ENCODE assay signal across 11 mouse cellular contexts in the genomic region with DNA sequence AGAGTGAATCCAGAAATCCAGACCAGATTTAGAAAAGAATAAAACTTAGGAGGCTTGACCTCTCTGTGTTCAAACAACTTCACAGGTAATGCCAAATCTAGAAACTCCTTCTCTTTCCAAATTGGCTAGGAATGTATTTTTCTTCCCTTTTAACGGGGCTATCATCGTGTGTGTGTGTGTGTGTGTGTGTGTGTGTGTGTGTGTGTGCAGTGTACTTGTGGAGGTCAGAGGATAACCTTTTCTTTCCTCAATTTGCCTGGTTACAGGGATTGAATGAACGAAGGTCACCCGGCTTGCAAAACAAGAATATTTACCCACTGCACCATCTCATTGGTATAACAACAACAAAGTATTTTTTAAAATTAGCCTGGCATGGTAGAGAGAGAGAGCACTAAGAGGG. TPM values are rescaled to one million over a fixed set of nuclear protein-coding genes. Genes with fewer than 3 reads are reported as not detected.
DNase-seq lines count a peak whose midpoint lies in the region; ATAC-seq lines count a peak whose summit lies in the region.
"Had no signal": no experiment of that assay in that cellular context is flagged by ENCODE, and none has a peak within 500 bp of the region (broad histone marks: within the 10 kb centered on the region; RNA-seq: fewer than 3 reads in every experiment).

No protein-coding gene starts in this region.

- no peak for DNase-seq in heart, adult 8-10 months (ENCODE audit: low spot score)
- DNase-seq in lung, postnatal 25 days (ENCODE audit: low spot score): no peak
- no peak for DNase-seq in right cerebral cortex, postnatal 10 days (ENCODE audit: low spot score in 2 of 2)
- no peak for DNase-seq in thymus, postnatal 36 days
- DNase-seq: adrenal gland, adult 2 months; kidney, postnatal 25 days; thymus, postnatal 4 days had no signal

- WGBS in heart, embryonic 14.5 days: 63% methylated on average over 4 of the region's 4 CpGs
- 59% methylated on average over 4 of the region's 4 CpGs for WGBS in lung, embryonic 15.5 days
- 87% methylated on average over 4 of the region's 4 CpGs for WGBS in intestine, embryonic 15.5 days
- WGBS in stomach, embryonic 14.5 days: 75% methylated on average over 4 of the region's 4 CpGs

- no peaks in the 10 kb centered on the region for H3K36me3 ChIP-seq in heart, embryonic 14.5 days (ENCODE audit: control insufficient read depth, insufficient read depth, low read length)
- no peaks in the 10 kb centered on the region for H3K36me3 ChIP-seq in lung, embryonic 15.5 days
- H3K36me3 ChIP-seq in intestine, embryonic 15.5 days: no peaks in the 10 kb centered on the region
- no peaks in the 10 kb centered on the region for H3K36me3 ChIP-seq in stomach, embryonic 14.5 days (ENCODE audit: control insufficient read depth, insufficient read depth, low read length)

- no peak for ATAC-seq in heart, embryonic 14.5 days (ENCODE audit: insufficient number of reproducible peaks, insufficient read depth, low FRiP score, low read depth)
- no peak for ATAC-seq in lung, embryonic 15.5 days (ENCODE audit: borderline replicate concordance, extremely low read depth, low FRiP score, low TSS enrichment)
- ATAC-seq in intestine, embryonic 15.5 days: no peak
- ATAC-seq in stomach, embryonic 14.5 days (ENCODE audit: insufficient number of reproducible peaks, insufficient read depth, low FRiP score, low read depth): no peak

- peaks cover 3 to 10% of the 10 kb centered on the region in 2 experiments; a peak in 2 of 4 replicates for H3K4me1 ChIP-seq in heart, embryonic 14.5 days (ENCODE audit: control insufficient read depth in 2 of 2, insufficient read depth in 2 of 2, low read length in 2 of 2)
- peaks cover 9% of the 10 kb centered on the region for H3K4me1 ChIP-seq in lung, embryonic 15.5 days
- peaks cover 12% of the 10 kb centered on the region for H3K4me1 ChIP-seq in intestine, embryonic 15.5 days (replicated peaks)
- no peaks in the 10 kb centered on the region for H3K4me1 ChIP-seq in stomach, embryonic 14.5 days (ENCODE audit: control insufficient read depth, insufficient read depth, low read length)

- H3K9me3 ChIP-seq in heart, embryonic 14.5 days (ENCODE audit: control insufficient read depth, low read length): no peaks in the 10 kb centered on the region
- H3K9me3 ChIP-seq in lung, embryonic 15.5 days: no peaks in the 10 kb centered on the region
- H3K9me3 ChIP-seq in intestine, embryonic 15.5 days: no peaks in the 10 kb centered on the region
- H3K9me3 ChIP-seq in stomach, embryonic 14.5 days (ENCODE audit: control insufficient read depth, low read depth, low read length): 0 out of 2 replicates have a peak, but pooled peaks cover 2% of the 10 kb centered on the region

- no peak overlapping the region for H3K9ac ChIP-seq in heart, embryonic 14.5 days (ENCODE audit: low read length)
- no peak overlapping the region for H3K9ac ChIP-seq in lung, embryonic 15.5 days
- no peak overlapping the region for H3K9ac ChIP-seq in intestine, embryonic 15.5 days
- H3K9ac ChIP-seq in stomach, embryonic 14.5 days (replicated peaks; ENCODE audit: low read depth, low read length): no peak overlapping the region

- no peak overlapping the region for H3K27ac ChIP-seq in heart, embryonic 14.5 days (replicated peaks in 1 of 2; ENCODE audit: control insufficient read depth in 1 of 2, insufficient read depth in 1 of 2, low read depth in 2 of 2, low read length in 2 of 2)
- H3K27ac ChIP-seq in lung, embryonic 15.5 days: no peak overlapping the region
- H3K27ac ChIP-seq in intestine, embryonic 15.5 days: no peak overlapping the region
- peak overlapping the region; percentile 39; the same call in 1 of the 2 replicates for H3K27ac ChIP-seq in stomach, embryonic 14.5 days (ENCODE audit: low read length)

- H3K4me3 ChIP-seq in heart, embryonic 14.5 days (ENCODE audit: control insufficient read depth in 1 of 2, insufficient read depth in 1 of 2, low read depth in 1 of 2, low read length in 2 of 2): no peak overlapping the region
- H3K4me3 ChIP-seq in lung, embryonic 15.5 days: no peak overlapping the region
- no peak overlapping the region for H3K4me3 ChIP-seq in intestine, embryonic 15.5 days (replicated peaks)
- H3K4me3 ChIP-seq in stomach, embryonic 14.5 days (ENCODE audit: low read depth, low read length): peak overlapping the region; percentile 2; the same call in 1 of the 2 replicates

- H3K4me2 ChIP-seq in heart, embryonic 14.5 days (ENCODE audit: low read length): peak overlapping the region; percentile 93; the same call in 1 of the 2 replicates
- H3K4me2 ChIP-seq in lung, embryonic 15.5 days: peak overlapping the region; percentile 95
- peak overlapping the region; percentile 97; the same call in 1 of the 2 replicates for H3K4me2 ChIP-seq in intestine, embryonic 15.5 days (replicated peaks)
- peak overlapping the region; percentile 78 for H3K4me2 ChIP-seq in stomach, embryonic 14.5 days (replicated peaks; ENCODE audit: low read depth, low read length)

- no peaks in the 10 kb centered on the region for H3K27me3 ChIP-seq in heart, embryonic 14.5 days (ENCODE audit: control insufficient read depth, insufficient read depth, low read length)
- H3K27me3 ChIP-seq in lung, embryonic 15.5 days: no peaks in the 10 kb centered on the region
- no peaks in the 10 kb centered on the region for H3K27me3 ChIP-seq in intestine, embryonic 15.5 days (replicated peaks)
- no peaks in the 10 kb centered on the region for H3K27me3 ChIP-seq in stomach, embryonic 14.5 days (ENCODE audit: control insufficient read depth, insufficient read depth, low read length)

RNA-seq across cellular contexts. Expression of gene Cd302, which starts 1.7 kb away (rescaled TPM):
- polyA plus RNA-seq in heart, embryonic 14.5 days (2014; fragmentation: Nextera tagmentation; extraction: Ambion mirVana): 20.3 and 25.5 TPM in 2 replicates
- total RNA-seq in heart, adult 8-10 months (2022): 1 to 10 TPM; 8.1 to 9.3 (median 8.9) TPM
- 45.7 and 46.3 TPM in 2 replicates for polyA plus RNA-seq in lung, embryonic 15.5 days (2015; fragmentation: Nextera tagmentation; extraction: Ambion mirVana)
- polyA plus RNA-seq in intestine, embryonic 15.5 days (2015; fragmentation: Nextera tagmentation; extraction: Ambion mirVana): 36.3 and 38.5 TPM in 2 replicates
- 41.4 and 47.5 TPM in 2 replicates for polyA plus RNA-seq in stomach, embryonic 14.5 days (2014; fragmentation: Nextera tagmentation; extraction: Ambion mirVana)
